Mouse (Mus musculus) frontal cortex, postnatal 14 days (tissue): Measurements from ENCODE around the gene Rpp21.
"Not testable (repeated sequence)": the region's sequence is repeated elsewhere in the genome, so short reads cannot be mapped to it uniquely, and the experiment has no call there.

Experiments used
- DNase-seq, 2 experiments: peaks; one replicate each; pipeline ENCODE4 v3.0.0; 2022; ENCODE audit warnings: low spot score in 2 of 2

The Rpp21 gene

GRCm38 (mm10) chr17:36235300-36235699 lies 22.6 kb downstream of the Rpp21 start:
- not testable (repeated sequence) for DNase-seq

DNA sequence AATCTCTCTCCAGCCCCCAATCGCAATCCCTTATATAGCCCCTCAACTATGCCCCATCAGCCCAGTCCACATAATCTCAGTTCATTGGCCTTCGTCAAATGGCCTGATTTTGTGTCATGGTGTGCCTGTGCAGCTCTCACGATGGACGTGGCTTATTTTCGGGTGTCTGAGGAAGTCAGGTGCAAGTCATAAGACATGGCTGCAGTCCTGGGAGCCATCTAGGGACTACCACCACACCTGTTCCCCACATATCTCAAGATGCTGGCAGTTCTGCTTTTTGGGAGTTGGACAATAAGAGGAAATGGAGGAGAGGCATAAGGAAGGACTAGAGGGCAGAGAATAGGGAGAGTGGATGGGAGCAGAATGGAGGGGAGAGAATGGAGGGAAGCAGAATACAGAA lies 24.3 kb downstream of the Rpp21 start:
- DNase-seq: no peak

DNA sequence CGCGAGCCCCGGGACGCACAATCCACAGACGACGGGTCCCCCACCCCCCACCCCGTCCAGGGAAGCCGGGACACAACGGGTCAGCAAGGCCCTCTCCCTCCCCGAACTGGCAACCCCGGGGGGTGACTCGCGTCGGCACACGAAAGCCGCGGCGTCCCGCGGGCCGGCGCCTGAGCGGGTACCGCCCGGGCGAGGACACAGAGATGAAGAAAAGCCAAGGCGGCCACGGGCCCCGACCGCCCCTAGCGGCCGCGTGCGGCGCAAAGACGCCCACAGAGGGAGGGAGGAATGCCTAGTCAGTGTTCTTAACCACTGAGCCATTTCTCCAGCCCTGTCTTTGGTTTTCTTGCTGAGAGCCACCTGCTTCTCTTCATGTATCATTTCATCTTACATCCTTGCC lies 26.6 kb downstream of the Rpp21 start:
- DNase-seq: peak in 1 of 2 experiments; percentile 46

DNA sequence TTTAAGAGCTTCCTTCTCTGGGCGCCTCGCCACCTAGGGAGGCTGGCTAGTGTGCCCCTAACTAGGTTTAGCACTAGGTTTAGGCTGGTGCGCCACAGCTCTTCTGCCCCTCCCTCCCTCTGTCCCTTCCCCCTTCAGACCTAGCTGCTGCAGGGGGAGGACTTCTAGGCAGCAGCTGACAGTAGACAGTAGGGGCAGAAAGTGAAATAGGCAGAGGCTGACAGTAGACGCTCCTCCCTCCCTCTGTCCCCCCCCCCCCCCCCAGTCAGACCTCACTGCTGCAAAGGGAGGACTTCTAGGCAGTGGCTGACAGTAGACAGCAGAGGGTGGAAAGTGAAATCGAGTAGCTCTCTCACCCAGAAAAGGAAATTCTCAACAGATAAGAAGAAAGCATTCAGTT lies 28.8 kb downstream of the Rpp21 start:
- DNase-seq: no peak

DNA sequence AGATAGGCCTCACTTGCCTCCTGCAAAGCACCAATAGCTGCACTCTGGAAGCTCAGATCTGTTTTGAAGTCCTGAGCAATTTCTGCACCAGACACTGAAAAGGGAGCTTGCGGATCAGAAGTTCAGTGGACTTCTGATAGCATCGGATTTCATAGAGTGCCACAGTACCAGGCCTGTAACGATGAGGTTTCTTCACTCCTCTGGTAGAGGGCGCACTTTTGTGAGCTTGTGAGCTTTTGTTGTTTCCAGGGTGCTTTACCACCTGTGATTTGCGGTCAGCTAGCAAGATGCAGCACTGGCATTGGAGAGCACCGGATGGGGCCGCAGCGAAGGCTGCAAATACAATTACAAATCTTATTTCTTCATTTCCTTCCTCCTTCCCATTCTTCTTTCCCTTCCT lies 30.9 kb downstream of the Rpp21 start:
- DNase-seq: no peak

- no peak for DNase-seq
Observed at GRCm38 (mm10) chr17:36225231-36225824, 32.5 kb downstream of the Rpp21 start.

DNA sequence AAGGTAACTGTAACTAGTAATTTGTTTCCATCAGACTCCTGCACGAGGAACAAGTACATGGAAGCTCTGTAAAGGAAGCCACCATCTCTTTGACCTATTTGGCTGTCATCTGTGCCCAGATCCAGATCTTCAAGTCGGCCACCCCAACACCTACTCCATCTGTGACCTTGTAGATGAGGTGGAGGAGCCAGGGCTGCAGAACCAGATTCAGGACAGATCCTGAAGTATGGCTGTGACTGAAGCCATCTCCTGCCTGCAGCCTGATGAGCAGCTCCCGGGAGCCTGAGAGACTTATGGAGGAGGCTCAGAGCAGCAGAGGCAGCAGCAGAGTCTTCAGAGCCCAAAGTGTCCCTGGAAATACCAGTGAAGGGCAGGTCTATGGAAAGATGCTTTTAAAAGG lies 33.4 kb downstream of the Rpp21 start:
- no peak for DNase-seq

DNA sequence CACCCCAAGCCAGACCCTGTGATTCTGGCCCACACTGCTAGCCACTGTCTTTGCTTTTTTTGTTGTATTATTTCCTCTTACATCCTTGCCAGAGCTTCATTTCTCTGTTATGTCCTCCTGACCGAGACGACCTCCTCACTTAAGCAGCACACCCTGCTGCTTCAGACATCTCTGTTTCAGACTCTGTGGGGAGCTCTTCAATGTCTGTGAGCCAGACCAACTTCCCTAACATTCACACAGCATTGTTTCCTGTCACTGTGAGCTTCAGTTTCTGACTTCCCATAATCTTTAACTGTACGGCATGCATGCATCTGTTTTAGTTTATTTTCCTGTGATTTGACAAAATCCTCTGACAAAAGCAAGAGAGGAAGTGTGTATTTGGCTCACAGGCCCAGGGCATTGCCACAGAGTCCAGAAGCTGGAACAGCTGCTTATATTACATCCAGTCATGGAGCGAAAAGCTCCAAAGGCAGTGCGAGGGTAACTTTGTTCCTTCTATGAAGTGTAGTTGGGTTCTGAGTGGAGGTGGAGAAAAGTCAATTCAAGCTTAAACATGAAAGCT lies 39.2 kb downstream of the Rpp21 start:
- no peak for DNase-seq

GRCm38 (mm10) chr17:36215586-36215985 lies 42.3 kb downstream of the Rpp21 start:
- DNase-seq: no peak

- no peak for DNase-seq
Observed at GRCm38 (mm10) chr17:36206846-36207245, 51.0 kb downstream of the Rpp21 start.

- no peak for DNase-seq
Observed at GRCm38 (mm10) chr17:36205862-36206261, 52.0 kb downstream of the Rpp21 start.
